Mouse (Mus musculus) naive thymus-derived CD4-positive, alpha-beta T cell, adult 2 months (primary cell): ENCODE data around the gene Peak1.
"Not testable (repeated sequence)": the region's sequence is repeated elsewhere in the genome, so short reads cannot be mapped to it uniquely, and the experiment has no call there.

ENCODE experiments used
- DNase-seq: peaks from one replicate; pipeline ENCODE4 v3.0.0-alpha.2; 2011; ENCODE audit warnings: low read depth

The Peak1 gene

GRCm38 (mm10) chr9:56255676-56256432, 162.0 kb downstream of the Peak1 start:
- no peak for DNase-seq

GRCm38 (mm10) chr9:56244336-56244735, 173.5 kb downstream of the Peak1 start:
- no peak for DNase-seq

- DNase-seq: no peak
Observed at GRCm38 (mm10) chr9:56243885-56244284, 174.0 kb downstream of the Peak1 start.

- no peak for DNase-seq
Observed at GRCm38 (mm10) chr9:56242686-56243085, 175.2 kb downstream of the Peak1 start.

GRCm38 (mm10) chr9:56241076-56241475, 176.8 kb downstream of the Peak1 start:
- no peak for DNase-seq

- DNase-seq: no peak
Observed at GRCm38 (mm10) chr9:56235871-56236298, 182.0 kb downstream of the Peak1 start.

- no peak for DNase-seq
Observed at GRCm38 (mm10) chr9:56235281-56235680, 182.6 kb downstream of the Peak1 start.

GRCm38 (mm10) chr9:56234561-56234960, 183.3 kb downstream of the Peak1 start:
- DNase-seq: no peak

- DNase-seq: no peak
Observed at GRCm38 (mm10) chr9:56233316-56233715, 184.6 kb downstream of the Peak1 start.

GRCm38 (mm10) chr9:56230906-56231305, 187.0 kb downstream of the Peak1 start:
- no peak for DNase-seq

GRCm38 (mm10) chr9:56227626-56228025, 190.2 kb downstream of the Peak1 start:
- no peak for DNase-seq

GRCm38 (mm10) chr9:56223429-56224051, 194.3 kb downstream of the Peak1 start:
- not testable (repeated sequence) for DNase-seq

- DNase-seq: no peak
Observed at GRCm38 (mm10) chr9:56218860-56219259, 199.0 kb downstream of the Peak1 start.

GRCm38 (mm10) chr9:56218043-56218442, 199.8 kb downstream of the Peak1 start:
- DNase-seq: no peak

- no peak for DNase-seq
Observed at GRCm38 (mm10) chr9:56217386-56217785, 200.5 kb downstream of the Peak1 start.

- peak; percentile 64 for DNase-seq
Observed at GRCm38 (mm10) chr9:56213451-56214291, 204.2 kb downstream of the Peak1 start.

GRCm38 (mm10) chr9:56208817-56209216, 209.1 kb downstream of the Peak1 start:
- DNase-seq: peak; percentile 33

- no peak for DNase-seq
Observed at GRCm38 (mm10) chr9:56207516-56207915, 210.4 kb downstream of the Peak1 start.

- DNase-seq: no peak
Observed at GRCm38 (mm10) chr9:56207083-56207482, 210.8 kb downstream of the Peak1 start.

- no peak for DNase-seq
Observed at GRCm38 (mm10) chr9:56205336-56205735, 212.5 kb downstream of the Peak1 start.

GRCm38 (mm10) chr9:56204316-56204715, 213.6 kb downstream of the Peak1 start:
- no peak for DNase-seq

GRCm38 (mm10) chr9:56200645-56201314, 217.1 kb downstream of the Peak1 start:
- peak; percentile 82 for DNase-seq
